Mouse (Mus musculus): ENCODE measurements around the gene Klf8. TPM values are rescaled to one million over a fixed set of nuclear protein-coding genes. Genes with fewer than 3 reads are reported as not detected.
"Not testable (repeated sequence)": the region's sequence is repeated elsewhere in the genome, so short reads cannot be mapped to it uniquely, and the experiment has no call there.

Klf8 gene
- polyA plus RNA-seq (2015; fragmentation: Nextera tagmentation; extraction: Ambion mirVana): 0.88 and 1.1 TPM in 2 replicates

DNA sequence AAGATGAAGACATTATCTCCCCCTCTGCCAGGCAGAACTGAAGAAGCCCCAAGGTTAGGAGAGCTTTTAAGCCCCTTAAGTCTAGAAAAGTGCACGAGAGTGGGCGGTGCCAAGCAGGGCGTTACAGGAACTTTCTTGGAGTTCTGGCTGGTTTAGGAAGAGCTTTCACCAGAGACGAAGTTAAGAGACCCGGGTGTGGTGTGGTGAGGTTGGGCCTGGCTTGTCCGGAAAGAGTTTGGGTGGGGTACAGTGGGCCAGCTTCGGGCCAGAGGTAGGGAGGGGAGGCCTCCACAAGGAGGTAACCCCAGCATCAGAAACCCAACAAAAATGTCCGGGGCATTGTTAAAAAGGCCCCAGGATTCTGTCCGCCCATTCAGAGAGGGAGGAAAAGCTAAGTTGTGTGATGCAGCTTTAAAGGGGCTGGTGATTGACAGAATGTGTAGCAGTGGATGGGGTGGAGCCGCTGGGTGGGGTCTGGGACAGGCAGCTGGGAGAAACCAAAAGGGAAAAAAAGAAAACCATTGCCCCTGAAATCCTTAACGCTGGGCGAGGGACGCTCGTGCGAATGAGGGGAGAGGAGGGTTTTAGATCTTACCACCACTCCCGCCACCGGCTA is at the start of gene Klf8:
Gene Klf8 (plus strand): TSS at position 163 of the 616 bp plus-strand sequence.
- Histone ChIP-seq H3K27ac (ENCODE audit: low read length) (no peak within 1 kb of the TSS), H3K36me3 (ENCODE audit: insufficient read depth, low read length) (no peaks in the 10 kb centered on the region), H3K9ac (replicated peaks; ENCODE audit: low read depth) (peak within 1 kb of the TSS; percentile 16; the same call in 1 of the 2 replicates), H3K4me2 (replicated peaks; ENCODE audit: low read depth, low read length) (peak within 1 kb of the TSS; percentile 68), H3K27me3 (replicated peaks; ENCODE audit: insufficient read depth, low read length) (no peaks in the 10 kb centered on the region), H3K4me3 (ENCODE audit: low read depth, low read length) (peak within 1 kb of the TSS; percentile 46), H3K9me3 (ENCODE audit: low read length) (no peaks in the 10 kb centered on the region), H3K4me1 (ENCODE audit: insufficient read depth, low read depth, low read length) (no peaks in the 10 kb centered on the region)
- DNase-seq (ENCODE audit: low spot score) (peak; percentile 9), ATAC-seq (peak; percentile 57; the same call in 1 of the 2 replicates)
- 17% methylated on average over 17 of the region's 17 CpGs for WGBS
- TF ChIP-seq CTCF (IDR thresholded peaks at IDR 0.05) (no peak), EP300 (IDR thresholded peaks at IDR 0.05) (no peak)

DNA sequence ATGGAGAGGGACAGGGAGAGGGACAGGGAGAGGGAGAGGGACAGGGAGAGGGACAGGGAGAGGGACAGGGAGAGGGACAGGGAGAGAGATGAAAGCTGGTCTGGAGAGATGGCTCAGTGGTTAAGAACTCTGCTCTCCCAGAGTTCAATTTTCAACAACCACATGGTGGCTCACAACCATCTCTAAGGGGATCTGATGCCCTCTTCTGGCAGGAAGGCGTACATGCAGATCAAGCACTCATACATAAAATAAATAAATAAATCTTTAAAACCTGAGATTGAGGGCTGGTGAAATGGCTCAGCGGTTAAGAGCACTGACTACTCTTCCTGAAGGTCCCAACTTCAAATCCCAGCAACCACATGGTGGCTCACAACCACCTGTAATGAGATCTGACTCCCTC is 38.1 kb upstream of the Klf8 start:
- H3K27ac ChIP-seq (ENCODE audit: low read length); ATAC-seq; H3K4me3 ChIP-seq (ENCODE audit: low read depth, low read length); H3K27me3 ChIP-seq (replicated peaks; ENCODE audit: insufficient read depth, low read length); H3K4me1 ChIP-seq (ENCODE audit: insufficient read depth, low read depth, low read length); H3K9me3 ChIP-seq (ENCODE audit: low read length); H3K9ac ChIP-seq (replicated peaks; ENCODE audit: low read depth); H3K36me3 ChIP-seq (ENCODE audit: insufficient read depth, low read length); H3K4me2 ChIP-seq (replicated peaks; ENCODE audit: low read depth, low read length): not testable (repeated sequence)
- peak; percentile 11 for DNase-seq (ENCODE audit: low spot score)
- 74% methylated on average over 2 of the region's 2 CpGs for WGBS
- TF ChIP-seq CTCF (IDR thresholded peaks at IDR 0.05): peak; percentile 55

DNA sequence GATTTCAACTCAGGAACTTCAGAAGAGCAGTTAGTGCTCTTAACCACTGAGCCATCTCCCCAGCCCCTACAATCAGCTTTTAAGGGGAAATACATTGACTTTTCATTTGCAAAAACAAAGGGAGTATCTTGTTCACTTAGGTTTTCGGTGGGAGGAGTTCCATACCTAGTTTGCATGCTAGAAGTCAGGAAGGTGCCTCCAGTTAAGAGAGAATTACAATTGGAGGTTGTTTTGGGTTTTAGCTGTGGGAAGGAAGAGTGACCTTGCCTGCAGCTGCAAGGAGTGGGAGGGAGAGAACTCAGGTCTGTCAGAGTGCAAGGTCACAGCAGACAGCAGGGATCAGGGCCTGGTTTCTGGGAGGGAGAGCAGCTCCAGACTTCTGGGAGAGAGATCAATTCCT is 26.2 kb upstream of the Klf8 start:
- no peaks in the 10 kb centered on the region for H3K9me3 ChIP-seq (ENCODE audit: low read length)
- H3K4me3 ChIP-seq (ENCODE audit: low read depth, low read length): no peak overlapping the region
- H3K4me2 ChIP-seq (replicated peaks; ENCODE audit: low read depth, low read length): no peak overlapping the region
- no peak overlapping the region for H3K9ac ChIP-seq (replicated peaks; ENCODE audit: low read depth)
- DNase-seq (ENCODE audit: low spot score) (no peak), ATAC-seq (no peak)
- H3K27me3 ChIP-seq (replicated peaks; ENCODE audit: insufficient read depth, low read length): no peaks in the 10 kb centered on the region
- no peaks in the 10 kb centered on the region for H3K4me1 ChIP-seq (ENCODE audit: insufficient read depth, low read depth, low read length)
- H3K36me3 ChIP-seq (ENCODE audit: insufficient read depth, low read length): no peaks in the 10 kb centered on the region
- 85% methylated on average over 1 of the region's 1 CpGs for WGBS
- H3K27ac ChIP-seq (ENCODE audit: low read length): no peak overlapping the region
- no peak for TF ChIP-seq CTCF (IDR thresholded peaks at IDR 0.05)
- no peak for TF ChIP-seq EP300 (IDR thresholded peaks at IDR 0.05)

DNA sequence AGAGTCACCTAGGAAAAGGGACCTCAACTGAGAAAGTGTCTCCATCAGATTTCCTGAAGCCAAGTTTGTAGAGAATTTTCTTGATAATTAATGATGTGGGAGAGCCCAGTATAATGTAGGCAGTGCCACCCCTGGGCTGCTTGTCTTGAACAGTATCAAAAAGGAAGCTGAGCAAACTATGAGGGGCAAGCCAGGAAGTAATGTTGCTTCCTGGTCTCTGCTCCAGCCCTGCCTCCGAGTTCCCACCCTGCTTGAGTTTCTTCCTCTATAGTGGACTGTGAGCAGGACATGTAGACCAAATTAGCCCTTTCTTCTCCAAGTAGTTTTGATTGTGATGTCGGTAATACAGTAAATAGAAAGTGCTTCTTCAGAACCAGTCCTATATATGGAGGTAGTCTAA is 6.0 kb upstream of the Klf8 start:
- H3K27me3 ChIP-seq (replicated peaks; ENCODE audit: insufficient read depth, low read length): no peaks in the 10 kb centered on the region
- H3K4me3 ChIP-seq (ENCODE audit: low read depth, low read length): no peak overlapping the region
- H3K4me2 ChIP-seq (replicated peaks; ENCODE audit: low read depth, low read length): no peak overlapping the region
- no peaks in the 10 kb centered on the region for H3K4me1 ChIP-seq (ENCODE audit: insufficient read depth, low read depth, low read length)
- 42% methylated on average over 2 of the region's 2 CpGs for whole genome bisulfite sequencing
- no peak for DNase-seq (ENCODE audit: low spot score)
- TF ChIP-seq EP300 (IDR thresholded peaks at IDR 0.05) (no peak), CTCF (IDR thresholded peaks at IDR 0.05) (no peak)
- no peak overlapping the region for H3K9ac ChIP-seq (replicated peaks; ENCODE audit: low read depth)
- no peak overlapping the region for H3K27ac ChIP-seq (ENCODE audit: low read length)
- H3K36me3 ChIP-seq (ENCODE audit: insufficient read depth, low read length): no peaks in the 10 kb centered on the region
- no peak for ATAC-seq
- H3K9me3 ChIP-seq (ENCODE audit: low read length): no peaks in the 10 kb centered on the region

DNA sequence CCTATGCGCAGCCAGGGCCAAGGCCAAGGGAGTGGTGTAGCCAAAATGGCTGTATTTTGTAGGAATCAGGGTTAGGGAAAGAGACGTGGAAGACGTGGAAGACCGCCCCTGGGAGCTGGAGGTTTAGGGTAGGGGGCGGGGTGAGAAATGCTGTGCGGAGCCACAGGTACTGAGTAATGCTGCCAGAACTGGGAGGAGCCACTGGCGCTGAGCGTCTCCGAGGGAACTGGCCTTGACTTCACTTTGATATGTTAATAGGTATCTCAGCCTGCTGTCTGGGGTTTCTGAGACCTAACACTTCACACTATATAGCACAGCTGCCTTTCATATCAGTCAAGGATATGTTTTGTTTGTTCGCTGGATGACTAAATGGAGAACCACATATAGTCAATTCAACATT is 4.0 kb upstream of the Klf8 start:
- no peaks in the 10 kb centered on the region for H3K4me1 ChIP-seq (ENCODE audit: insufficient read depth, low read depth, low read length)
- 16% methylated on average over 9 of the region's 10 CpGs for WGBS
- no peaks in the 10 kb centered on the region for H3K27me3 ChIP-seq (replicated peaks; ENCODE audit: insufficient read depth, low read length)
- H3K4me2 ChIP-seq (replicated peaks; ENCODE audit: low read depth, low read length): no peak overlapping the region
- ATAC-seq (no peak), DNase-seq (ENCODE audit: low spot score) (no peak)
- H3K9me3 ChIP-seq (ENCODE audit: low read length): no peaks in the 10 kb centered on the region
- no peak overlapping the region for H3K4me3 ChIP-seq (ENCODE audit: low read depth, low read length)
- H3K9ac ChIP-seq (replicated peaks; ENCODE audit: low read depth): no peak overlapping the region
- no peak overlapping the region for H3K27ac ChIP-seq (ENCODE audit: low read length)
- H3K36me3 ChIP-seq (ENCODE audit: insufficient read depth, low read length): no peaks in the 10 kb centered on the region
- TF ChIP-seq EP300 (IDR thresholded peaks at IDR 0.05): no peak
- TF ChIP-seq CTCF (IDR thresholded peaks at IDR 0.05): no peak

DNA sequence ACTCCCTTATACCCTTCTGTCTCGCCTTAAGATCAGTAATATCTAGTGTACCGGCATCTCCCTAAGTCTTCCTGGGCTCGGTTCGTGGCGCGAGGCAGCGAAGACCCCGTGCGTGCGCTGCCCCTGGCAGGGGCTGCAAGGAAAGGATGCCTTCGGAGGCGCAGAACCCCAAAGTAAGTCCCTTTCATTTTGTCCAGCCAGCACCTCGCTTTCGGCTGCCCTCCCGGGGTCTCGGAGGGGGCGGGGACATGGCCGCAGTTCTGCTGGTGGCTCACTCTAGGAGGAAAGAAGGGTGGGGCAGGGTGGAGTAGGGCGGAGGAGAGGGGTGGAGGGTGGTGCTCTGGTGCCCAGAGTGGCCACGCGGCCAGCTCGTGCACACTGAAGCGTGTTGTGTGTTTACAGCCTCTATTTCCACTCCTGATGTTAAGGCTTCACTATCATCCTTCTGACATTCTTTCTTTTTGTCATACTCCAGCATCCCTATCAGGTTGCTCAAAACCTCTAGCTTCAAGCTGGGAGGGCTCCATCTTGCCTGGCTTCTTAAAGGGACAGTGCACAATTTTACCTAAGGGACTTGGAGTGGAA is 746 bp downstream of the Klf8 start:
- Histone ChIP-seq H3K36me3 (ENCODE audit: insufficient read depth, low read length) (no peaks in the 10 kb centered on the region), H3K27ac (ENCODE audit: low read length) (no peak overlapping the region), H3K4me1 (ENCODE audit: insufficient read depth, low read depth, low read length) (no peaks in the 10 kb centered on the region), H3K4me3 (ENCODE audit: low read depth, low read length) (peak overlapping the region; percentile 46), H3K9ac (replicated peaks; ENCODE audit: low read depth) (peak overlapping the region; percentile 16; the same call in 1 of the 2 replicates), H3K4me2 (replicated peaks; ENCODE audit: low read depth, low read length) (peak overlapping the region; percentile 68), H3K9me3 (ENCODE audit: low read length) (no peaks in the 10 kb centered on the region), H3K27me3 (replicated peaks; ENCODE audit: insufficient read depth, low read length) (no peaks in the 10 kb centered on the region)
- TF ChIP-seq CTCF (IDR thresholded peaks at IDR 0.05): no peak
- TF ChIP-seq EP300 (IDR thresholded peaks at IDR 0.05): no peak
- ATAC-seq: no peak; the same call in 1 of the 2 replicates
- peak; percentile 32 for DNase-seq (ENCODE audit: low spot score)
- 7% methylated on average over 11 of the region's 23 CpGs for WGBS
